Mouse (Mus musculus): ENCODE results near the gene Anxa8. TPM values are rescaled to one million over a fixed set of nuclear protein-coding genes. Genes with fewer than 3 reads are reported as not detected.
A peak's percentile ranks its signal among the peaks of the same experiment; 100 is the strongest.

Anxa8 gene
- under 1 TPM in 1 of 2 experiments, not detected in 1; 0.15 TPM for total RNA-seq (2021)

- DNase-seq (ENCODE audit: extremely low spot score in 1 of 2, low spot score in 1 of 2): no peak
Measured at GRCm38 (mm10) chr14:34085731-34086130, at the start of gene Anxa8. Gene Anxa8 (plus strand): TSS chr14:34085981.

DNA sequence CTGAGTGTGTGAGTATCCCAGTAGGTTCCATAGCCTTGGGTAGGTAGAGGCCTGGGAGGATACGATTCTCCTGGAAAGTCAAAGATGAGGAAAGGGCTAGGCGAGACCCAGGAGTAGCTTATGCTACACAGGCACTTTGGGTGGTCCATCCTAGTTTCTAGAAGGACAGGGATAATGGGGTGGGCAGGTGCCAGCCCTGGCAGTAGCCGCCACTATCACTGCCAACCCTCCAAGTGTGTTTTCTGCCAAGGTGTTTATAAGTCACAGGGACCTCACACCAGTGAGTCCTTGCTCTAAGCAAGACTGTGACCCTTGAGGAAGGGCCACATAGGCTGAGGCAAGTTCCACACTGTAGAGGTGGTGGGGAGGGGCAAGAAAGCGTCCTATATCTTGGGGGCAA, 44.5 kb upstream of the Anxa8 start:
- no peak for DNase-seq (ENCODE audit: extremely low spot score in 1 of 2, low spot score in 1 of 2)

GRCm38 (mm10) chr14:34043341-34043740, 42.4 kb upstream of the Anxa8 start:
- DNase-seq (ENCODE audit: extremely low spot score in 1 of 2, low spot score in 1 of 2): no peak

DNA sequence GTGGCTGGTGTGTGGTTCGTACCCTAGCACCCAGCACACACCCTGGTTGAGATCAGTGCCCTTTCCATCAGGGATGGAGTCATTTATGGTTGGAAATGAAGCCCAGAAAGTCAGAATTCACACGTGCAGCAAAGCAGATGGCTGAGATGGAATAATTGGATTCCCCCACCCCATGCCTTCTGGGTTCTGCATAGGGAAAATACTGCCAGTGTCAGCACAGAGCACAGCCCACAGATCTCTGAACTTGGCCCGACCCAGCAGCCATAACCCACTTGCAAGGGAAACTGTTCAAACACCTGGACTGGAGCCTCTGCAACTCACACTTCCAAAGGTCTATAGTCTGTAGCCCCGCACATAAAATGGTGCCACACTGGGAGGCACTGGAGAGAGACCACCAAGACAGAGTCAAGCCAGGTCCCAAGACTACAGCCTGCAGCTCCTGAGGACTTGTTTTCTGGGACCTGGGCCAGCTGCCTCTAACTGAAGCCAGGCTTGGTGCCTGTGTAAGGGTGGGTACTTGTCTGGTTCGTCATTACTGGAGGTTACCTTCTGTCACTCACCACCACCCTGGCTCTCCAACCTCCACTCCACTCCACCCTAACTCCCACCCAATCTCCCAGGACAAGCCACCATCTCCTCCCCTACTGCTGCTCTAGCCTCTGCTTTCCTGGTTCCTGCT, 35.5 kb upstream of the Anxa8 start:
- no peak for DNase-seq (ENCODE audit: extremely low spot score in 1 of 2, low spot score in 1 of 2)

GRCm38 (mm10) chr14:34052516-34052915, 33.3 kb upstream of the Anxa8 start, which contains the start of gene Antxrl:
Gene Antxrl (plus strand): TSS chr14:34052707.
- DNase-seq (ENCODE audit: extremely low spot score in 1 of 2, low spot score in 1 of 2): no peak

DNA sequence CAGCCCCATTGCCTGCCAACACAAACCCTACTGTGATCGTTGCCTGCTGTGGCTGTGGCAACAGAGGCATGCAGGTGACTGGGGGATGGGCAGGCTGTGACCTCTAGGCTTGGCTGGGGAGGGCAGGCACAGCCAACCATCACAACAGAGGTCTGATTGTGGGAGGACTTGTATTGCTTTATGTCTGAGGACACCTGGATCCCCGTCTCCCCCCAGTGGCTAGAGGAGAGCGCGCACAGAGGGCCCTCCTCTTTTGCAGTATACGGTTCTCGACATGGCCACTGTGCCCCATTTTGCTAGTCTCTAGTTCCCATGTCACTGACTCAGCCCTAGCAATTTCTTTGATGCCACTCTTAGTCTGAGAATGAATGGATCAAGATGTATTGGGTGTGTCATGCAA, 14.1 kb upstream of the Anxa8 start:
- DNase-seq (ENCODE audit: extremely low spot score in 1 of 2, low spot score in 1 of 2): no peak

DNA sequence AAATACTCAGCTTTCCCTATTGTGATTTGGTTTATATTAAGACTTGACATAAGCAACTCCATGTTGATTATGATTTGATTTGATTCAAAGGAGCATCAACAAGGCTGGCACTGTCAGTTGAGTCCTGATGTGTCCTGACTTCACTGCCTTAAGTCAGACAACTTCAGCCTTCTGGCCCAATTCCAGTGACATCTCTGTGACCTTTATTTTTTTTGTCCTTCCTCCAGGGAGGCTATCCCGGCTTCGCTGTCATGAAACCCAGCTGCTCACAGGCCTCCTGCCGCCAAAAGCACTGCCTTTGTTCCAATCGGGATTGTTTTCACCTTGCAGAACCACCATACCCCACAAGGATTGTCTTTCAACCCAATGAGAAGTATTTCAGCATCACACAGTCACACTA, 10.4 kb upstream of the Anxa8 start:
- DNase-seq (ENCODE audit: extremely low spot score in 1 of 2, low spot score in 1 of 2): no peak

- no peak for DNase-seq (ENCODE audit: extremely low spot score in 1 of 2, low spot score in 1 of 2)
Measured at GRCm38 (mm10) chr14:34077222-34077621, 8.6 kb upstream of the Anxa8 start.

DNA sequence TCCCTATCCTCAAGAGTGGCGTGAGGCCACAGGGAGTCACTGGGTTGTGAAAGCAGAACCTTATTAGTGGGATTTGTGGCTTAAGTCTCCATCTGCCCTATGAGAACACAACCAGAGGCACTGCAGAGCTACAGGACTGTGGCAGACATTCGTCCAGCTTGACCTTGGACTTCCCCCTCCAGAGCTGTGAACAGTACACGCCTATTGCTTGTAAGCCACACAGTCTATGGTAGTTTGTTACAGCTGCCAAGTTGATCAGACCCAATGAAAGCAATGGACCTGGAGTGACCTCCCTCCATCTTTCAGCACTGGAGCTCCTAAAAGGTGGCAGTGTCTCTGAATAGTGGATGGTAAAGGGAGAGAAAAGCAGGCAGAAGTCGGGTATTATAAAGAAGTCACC, 7.5 kb upstream of the Anxa8 start:
- DNase-seq (ENCODE audit: extremely low spot score in 1 of 2, low spot score in 1 of 2): no peak

DNA sequence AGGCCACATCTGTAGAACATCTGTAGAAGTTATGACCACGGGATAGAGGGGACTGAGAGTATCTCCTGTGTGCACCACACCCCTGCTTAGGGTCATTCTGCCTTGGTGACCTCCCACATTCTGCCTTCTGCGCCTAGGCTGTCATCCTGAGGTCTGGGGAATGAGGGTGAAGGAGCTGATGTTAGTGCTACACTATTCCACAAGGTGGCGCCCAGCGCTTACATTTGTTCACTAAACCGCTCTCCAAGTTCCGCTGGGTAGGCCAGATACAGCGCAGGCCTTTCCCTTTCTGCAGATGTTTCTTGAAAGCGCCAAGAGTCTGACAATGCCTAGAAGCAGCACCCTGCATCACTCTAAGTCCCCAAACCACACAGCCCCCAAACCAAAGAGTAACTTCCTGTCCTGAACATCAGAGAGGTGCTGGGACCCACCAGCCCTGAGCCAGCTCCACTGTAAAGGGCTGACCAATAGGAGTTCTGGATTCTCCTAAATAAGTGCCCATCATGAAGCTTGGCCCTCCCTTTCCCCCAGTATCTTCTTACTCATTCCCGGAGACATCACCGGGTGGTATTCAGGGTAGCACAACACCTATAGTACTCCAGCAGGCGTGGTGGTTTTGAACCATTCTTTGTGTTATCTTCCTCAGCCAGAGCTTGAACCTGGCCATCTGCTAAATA, 5.3 kb upstream of the Anxa8 start:
- DNase-seq (ENCODE audit: extremely low spot score in 1 of 2, low spot score in 1 of 2): peak; percentile 44 to 79

- no peak for DNase-seq (ENCODE audit: extremely low spot score in 1 of 2, low spot score in 1 of 2)
Measured at GRCm38 (mm10) chr14:34086806-34087205, 1.0 kb downstream of the Anxa8 start.

- DNase-seq (ENCODE audit: extremely low spot score in 1 of 2, low spot score in 1 of 2): no peak
Measured at GRCm38 (mm10) chr14:34087856-34088398, 2.1 kb downstream of the Anxa8 start.

DNA sequence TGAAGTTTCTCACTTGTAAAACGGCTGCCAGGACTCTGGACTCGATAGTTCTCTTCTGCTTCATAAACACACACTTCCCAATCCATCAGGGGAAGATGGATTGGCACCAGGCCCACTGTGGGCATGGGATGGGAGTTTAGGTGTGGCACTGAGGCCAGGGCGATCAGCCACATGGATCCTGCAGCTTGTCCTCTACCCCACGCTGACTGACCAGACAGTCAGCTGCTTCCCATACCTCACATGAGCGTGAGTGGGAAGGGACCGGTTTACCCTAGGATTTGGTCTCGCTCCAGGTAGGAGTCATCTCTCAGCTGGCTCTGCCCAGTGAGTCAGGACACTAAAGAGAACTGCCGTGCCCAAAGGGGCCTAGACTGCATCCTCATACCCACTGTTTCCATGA, 4.0 kb downstream of the Anxa8 start:
- DNase-seq (ENCODE audit: extremely low spot score in 1 of 2, low spot score in 1 of 2): no peak

- no peak for DNase-seq (ENCODE audit: extremely low spot score in 1 of 2, low spot score in 1 of 2)
Measured at GRCm38 (mm10) chr14:34091475-34091874, 5.7 kb downstream of the Anxa8 start.

GRCm38 (mm10) chr14:34092856-34093255, 7.1 kb downstream of the Anxa8 start:
- DNase-seq (ENCODE audit: extremely low spot score in 1 of 2, low spot score in 1 of 2): no peak

DNA sequence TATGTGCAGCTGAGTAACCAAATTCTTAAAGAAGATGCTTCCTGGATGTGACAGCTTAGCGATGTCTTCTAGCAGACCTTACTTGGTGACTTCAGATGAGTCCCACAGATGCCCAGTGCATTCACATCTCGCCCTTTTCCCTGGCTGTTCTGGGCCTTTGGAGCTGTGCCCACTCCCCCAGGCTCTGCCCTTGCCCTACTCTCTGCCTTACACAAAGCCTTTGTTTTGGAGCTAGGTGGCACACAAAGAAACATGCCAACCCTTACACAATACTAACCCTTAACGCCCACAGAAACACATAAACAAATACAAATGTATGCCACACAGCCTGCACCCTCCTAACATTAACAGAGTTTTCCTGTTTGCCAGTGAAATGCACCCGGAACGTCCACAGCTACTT, 10.4 kb downstream of the Anxa8 start:
- DNase-seq (ENCODE audit: extremely low spot score in 1 of 2, low spot score in 1 of 2): no peak

- no peak for DNase-seq (ENCODE audit: extremely low spot score in 1 of 2, low spot score in 1 of 2)
Measured at GRCm38 (mm10) chr14:34102601-34103000, 16.8 kb downstream of the Anxa8 start, which contains the start of gene A630023A22Rik. Gene A630023A22Rik (minus strand): TSS chr14:34102754.

- no peak for DNase-seq (ENCODE audit: extremely low spot score in 1 of 2, low spot score in 1 of 2)
Measured at GRCm38 (mm10) chr14:34103855-34104254, 18.1 kb downstream of the Anxa8 start.

DNA sequence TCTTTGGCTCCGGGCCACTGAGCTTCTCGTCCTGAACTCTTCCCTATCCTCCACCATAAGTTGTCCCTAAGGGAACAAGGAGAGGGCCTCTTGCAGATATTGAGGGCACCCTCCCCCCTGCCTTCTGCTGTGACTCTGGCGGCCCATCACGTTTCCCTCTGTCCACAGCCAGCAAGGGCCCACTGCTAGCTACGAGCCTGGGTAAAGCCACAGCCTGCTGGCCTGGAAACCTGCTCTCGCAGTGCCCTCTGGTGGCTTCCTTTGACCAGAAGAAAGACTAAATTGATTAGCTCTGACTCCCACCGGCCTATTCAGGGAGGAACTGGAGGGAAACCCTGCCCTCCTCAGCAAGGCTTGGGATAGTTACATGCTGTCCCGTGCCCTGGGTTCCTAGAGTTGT, 19.1 kb downstream of the Anxa8 start:
- peak; percentile 28 to 59 for DNase-seq (ENCODE audit: extremely low spot score in 1 of 2, low spot score in 1 of 2)

DNA sequence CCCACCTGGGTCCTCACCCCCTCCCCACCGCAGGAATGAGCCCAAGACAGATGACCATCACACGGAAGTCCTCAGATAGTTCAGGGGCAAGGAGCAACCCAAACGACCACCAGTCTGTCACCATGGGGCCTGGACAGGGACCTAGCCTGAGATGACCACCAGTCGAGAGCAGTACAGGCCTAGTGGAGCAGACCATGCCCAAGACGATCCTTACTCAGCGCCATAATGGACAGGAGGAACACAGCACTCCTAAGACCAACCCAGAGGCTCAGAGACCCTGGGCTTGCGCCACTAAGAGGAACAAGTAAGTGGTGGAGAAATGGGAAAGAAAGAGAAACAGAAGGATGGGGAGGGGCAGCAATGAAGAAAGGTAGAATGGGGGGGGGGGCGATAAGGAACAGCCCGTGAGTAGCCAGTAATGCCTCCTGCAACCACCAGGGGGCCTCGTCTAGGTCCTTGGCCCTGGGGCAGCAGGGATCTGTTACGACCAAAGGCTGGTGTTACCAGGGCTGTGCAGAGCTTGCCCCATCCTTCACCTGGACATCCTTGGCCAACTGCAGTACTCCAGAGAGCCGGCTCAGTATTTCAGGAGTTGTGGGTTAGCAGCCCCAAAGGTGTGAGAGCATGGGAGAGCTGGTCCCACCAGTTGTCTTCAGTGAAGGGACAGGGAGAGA, 20.7 kb downstream of the Anxa8 start:
- DNase-seq (ENCODE audit: extremely low spot score in 1 of 2, low spot score in 1 of 2): peak in 1 of 2 experiments; percentile 51

DNA sequence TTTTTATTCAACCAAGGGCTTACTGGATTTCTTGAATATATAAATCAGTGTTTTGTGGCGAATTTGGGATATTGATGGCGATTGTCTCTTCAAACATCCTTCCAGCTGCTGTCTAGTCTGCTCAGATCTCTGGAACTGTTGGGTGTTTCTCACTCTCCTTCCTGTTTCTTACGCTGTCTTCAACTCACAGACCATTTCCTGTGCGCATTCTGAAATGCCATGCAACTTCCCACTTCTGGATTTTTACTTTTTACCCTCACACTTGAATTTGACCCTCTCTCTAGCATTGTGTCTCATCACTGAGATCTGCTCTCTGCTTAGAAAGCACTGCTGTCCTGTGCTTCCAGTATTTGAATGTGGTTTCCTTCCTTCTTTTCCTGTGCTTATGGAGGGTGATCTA, 21.8 kb downstream of the Anxa8 start:
- no peak for DNase-seq (ENCODE audit: extremely low spot score in 1 of 2, low spot score in 1 of 2)

Data from layer of hippocampus, postnatal 25 days (tissue).